Mouse (Mus musculus) bone marrow macrophage, adult 2 months (primary cell): ENCODE measurements at regions not wholly inside any gene's neighbourhood (a gene's known extent, or its start where the extent isn't known, plus 50 kb on each side); places are given as distances from the start of the nearest gene placed in this dataset.

Source experiments
- H3K27ac ChIP-seq: 2 replicates; pipeline ENCODE4 v1.5.1; 2012; ENCODE audit warnings: low read depth, low read length; ENCODE audit not compliant: insufficient read depth
- H3K4me1 ChIP-seq: 2 replicates; pipeline ENCODE4 v1.6.1; 2012; ENCODE audit warnings: low read length; ENCODE audit not compliant: control insufficient read depth, insufficient read depth
- H3K4me3 ChIP-seq: 2 replicates; pipeline ENCODE4 v1.5.1; 2012; ENCODE audit warnings: mild to moderate bottlenecking, low read length, moderate library complexity; ENCODE audit not compliant: insufficient read depth
- CTCF ChIP-seq: IDR thresholded peaks from 2 replicates; pipeline ENCODE4 v1.5.1; 2012; ENCODE audit warnings: low read depth, mild to moderate bottlenecking, low read length, moderate library complexity
- POLR2A ChIP-seq: IDR thresholded peaks from 2 replicates; pipeline ENCODE4 v1.6.1; 2012; ENCODE audit warnings: mild to moderate bottlenecking, low read depth, low read length, borderline replicate concordance

DNA sequence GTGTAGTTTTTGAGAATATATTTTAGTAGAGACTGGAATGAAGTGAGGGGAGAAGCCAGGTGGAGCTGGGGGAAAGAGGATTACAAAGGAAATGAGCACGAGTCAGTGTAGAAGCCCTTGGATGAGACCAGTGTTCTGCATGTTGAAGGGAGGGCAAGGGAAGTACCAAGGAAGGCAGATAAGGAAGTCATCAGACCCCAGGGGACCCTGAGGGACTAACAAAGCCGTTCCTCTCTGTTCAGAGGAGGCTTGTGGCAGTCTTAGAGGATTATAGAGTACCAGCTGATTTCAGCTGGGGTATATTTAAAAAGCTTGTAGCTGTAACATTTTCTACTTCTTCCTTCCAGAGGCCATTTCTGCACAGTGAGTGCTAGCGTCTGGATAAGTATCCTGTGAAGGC is 56.7 kb upstream of the Igsf9b start:
- no peak for TF ChIP-seq CTCF
- TF ChIP-seq POLR2A = no peak
- Histone ChIP-seq H3K4me1 (peaks cover 2% of the 10 kb centered on the region; the same call in 1 of the 2 replicates), H3K27ac (no peak overlapping the region), H3K4me3 (no peak overlapping the region)

DNA sequence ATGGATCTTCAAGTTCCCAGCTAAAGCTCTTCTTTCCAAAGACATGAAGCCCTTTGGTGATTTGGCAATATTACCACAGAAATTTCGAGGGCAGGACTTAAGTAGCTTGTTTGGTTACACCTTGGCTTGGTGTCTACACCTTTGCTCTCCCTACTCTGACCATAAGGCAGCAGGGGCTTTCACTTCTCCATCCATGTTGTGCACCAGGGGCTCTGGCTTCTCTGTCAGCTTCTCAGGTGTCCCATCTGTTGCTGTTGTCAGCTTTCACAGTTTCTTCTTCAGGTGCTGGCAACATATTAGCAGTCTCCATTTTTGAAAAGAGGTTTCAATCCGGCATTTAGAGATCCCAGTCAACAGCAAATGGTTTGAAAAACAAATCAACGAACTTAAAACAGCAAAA is 58.1 kb upstream of the Igsf9b start:
- Histone ChIP-seq H3K4me1 (peaks cover 2% of the 10 kb centered on the region; the same call in 1 of the 2 replicates), H3K27ac (no peak overlapping the region), H3K4me3 (no peak overlapping the region)
- TF ChIP-seq POLR2A = no peak
- no peak for TF ChIP-seq CTCF

DNA sequence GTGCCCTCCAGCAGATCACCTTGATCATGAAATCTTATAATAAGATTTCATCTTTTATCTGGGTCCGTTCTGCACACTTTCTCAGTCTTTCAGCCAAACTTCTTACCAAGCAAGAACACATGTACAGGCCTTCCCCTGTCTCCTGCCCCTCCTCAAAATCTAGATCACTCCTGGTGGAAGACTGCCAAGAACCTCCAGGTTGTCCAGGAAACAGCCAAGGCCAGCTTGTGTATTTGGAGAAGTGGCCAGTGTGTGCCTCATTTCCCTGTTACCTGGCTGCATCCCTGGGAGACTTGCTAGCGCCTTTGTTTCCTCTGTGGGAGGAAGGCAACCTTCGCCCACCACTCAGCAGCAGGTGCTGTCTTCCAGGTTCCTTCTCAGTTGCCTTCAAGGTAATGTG is 58.5 kb upstream of the Igsf9b start:
- Histone ChIP-seq H3K4me1 (peaks cover 2% of the 10 kb centered on the region; the same call in 1 of the 2 replicates), H3K27ac (no peak overlapping the region), H3K4me3 (no peak overlapping the region)
- TF ChIP-seq POLR2A = no peak
- TF ChIP-seq CTCF = no peak

DNA sequence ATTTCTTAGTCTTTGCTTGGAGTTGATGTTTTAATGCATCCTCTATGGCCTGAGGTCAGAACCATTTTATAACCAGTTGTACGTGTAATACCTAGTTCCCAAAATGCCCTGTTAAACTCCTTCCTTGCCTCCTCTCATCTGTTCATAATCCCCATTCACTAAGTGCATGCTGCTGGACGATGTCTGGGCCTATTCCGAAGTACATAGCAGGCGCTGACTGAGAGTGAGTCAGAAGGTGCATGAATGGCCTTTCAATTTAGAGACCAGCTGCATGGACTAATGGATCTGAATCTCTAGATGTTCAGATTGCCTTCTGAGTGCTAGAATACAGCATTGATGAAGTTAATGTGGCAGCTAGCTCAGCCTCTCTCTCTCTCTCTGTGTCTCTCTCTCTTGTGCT is 66.3 kb upstream of the Igsf9b start:
- no peak overlapping the region for H3K4me3 ChIP-seq
- H3K27ac ChIP-seq = no peak overlapping the region
- no peaks in the 10 kb centered on the region for H3K4me1 ChIP-seq
- no peak for TF ChIP-seq CTCF

DNA sequence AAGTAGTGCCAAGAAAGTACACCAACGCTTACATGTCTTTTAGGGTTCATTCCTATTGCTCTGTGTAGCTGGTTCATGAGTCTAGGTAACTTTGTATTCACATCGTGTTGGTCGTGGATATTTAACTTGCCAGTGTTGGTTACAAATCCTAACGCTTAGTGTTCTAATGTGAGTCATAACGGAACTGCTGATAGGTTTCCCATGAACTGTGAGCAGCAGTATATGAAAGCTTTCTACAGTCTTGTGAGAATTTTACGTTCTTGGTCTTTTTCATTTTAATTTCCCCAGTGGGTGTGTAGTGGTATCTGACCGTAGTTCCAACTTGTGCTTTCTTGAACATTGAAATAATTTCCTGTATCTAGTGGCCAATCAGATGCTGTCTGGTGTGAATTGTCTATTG is 71.5 kb upstream of the Igsf9b start:
- Histone ChIP-seq H3K4me3 (no peak overlapping the region), H3K4me1 (no peaks in the 10 kb centered on the region), H3K27ac (no peak overlapping the region)
- TF ChIP-seq POLR2A (no peak), CTCF (no peak)

DNA sequence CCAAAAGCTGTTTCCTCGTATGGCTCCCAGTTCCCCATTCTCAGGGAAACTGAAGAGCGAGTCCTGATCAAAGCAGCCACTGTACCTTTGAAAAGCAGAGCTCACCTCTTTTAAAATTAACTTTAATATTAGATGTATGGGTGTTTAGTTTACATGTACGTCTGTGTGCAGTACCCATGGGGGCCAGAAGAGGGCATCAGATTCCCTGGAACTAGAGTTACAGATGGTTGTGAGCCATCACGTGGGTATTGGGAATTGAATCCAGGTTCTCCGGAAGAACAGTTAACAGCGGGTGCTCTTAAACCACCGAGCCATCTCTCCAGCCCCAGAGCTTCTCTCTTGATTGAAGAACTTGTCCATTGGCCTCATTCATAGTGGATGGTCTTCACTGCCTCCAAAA is 66.0 kb upstream of the Jam3 start:
- H3K4me3 ChIP-seq = no peak overlapping the region
- TF ChIP-seq POLR2A (no peak), CTCF (0 out of 2 replicates have a peak, but pooled peaks have one; percentile 18)
- no peaks in the 10 kb centered on the region for H3K4me1 ChIP-seq
- no peak overlapping the region for H3K27ac ChIP-seq

DNA sequence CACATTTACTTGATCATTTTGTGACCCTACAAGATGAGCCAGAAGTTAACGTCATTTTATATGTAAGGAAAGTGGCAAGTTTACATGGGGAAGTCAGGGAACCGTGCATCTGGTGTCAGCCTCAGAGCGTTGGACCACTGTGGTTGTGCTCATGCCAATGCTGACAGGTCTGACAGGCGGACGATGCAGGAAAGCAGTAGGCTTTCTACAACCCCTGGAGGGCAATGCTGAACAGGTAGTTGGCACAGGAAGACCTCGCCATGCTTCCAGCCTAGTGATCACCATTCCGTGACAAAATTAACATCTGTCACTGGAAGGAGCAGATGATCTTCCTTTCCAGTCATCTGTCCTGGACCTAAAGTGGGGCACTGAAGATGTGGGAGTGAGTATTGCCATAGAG is 60.8 kb upstream of the Jam3 start:
- TF ChIP-seq CTCF (no peak), POLR2A (no peak)
- no peak overlapping the region for H3K4me3 ChIP-seq
- no peak overlapping the region for H3K27ac ChIP-seq
- H3K4me1 ChIP-seq = no peaks in the 10 kb centered on the region

DNA sequence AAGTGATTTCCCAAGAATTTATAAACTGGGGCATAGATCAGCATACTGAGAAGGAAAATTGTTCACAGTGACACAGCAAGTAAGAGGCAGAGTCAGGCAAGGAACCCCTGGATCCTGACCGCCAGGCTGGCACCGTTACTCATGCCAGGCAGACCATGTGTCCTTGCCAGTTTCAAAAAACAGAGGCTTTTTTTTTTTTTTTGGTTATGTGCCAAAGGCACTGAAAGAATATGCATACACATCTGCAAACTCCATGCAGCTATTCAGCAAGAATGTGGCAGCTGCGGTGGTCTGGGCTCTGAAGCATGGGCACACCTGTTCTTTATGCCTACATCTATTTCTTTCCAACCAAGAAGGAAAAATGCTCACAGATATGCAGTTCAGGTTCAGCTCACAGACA is 58.8 kb upstream of the Jam3 start:
- H3K4me3 ChIP-seq = no peak overlapping the region
- no peak for TF ChIP-seq CTCF
- TF ChIP-seq POLR2A = no peak
- no peaks in the 10 kb centered on the region for H3K4me1 ChIP-seq
- no peak overlapping the region for H3K27ac ChIP-seq

DNA sequence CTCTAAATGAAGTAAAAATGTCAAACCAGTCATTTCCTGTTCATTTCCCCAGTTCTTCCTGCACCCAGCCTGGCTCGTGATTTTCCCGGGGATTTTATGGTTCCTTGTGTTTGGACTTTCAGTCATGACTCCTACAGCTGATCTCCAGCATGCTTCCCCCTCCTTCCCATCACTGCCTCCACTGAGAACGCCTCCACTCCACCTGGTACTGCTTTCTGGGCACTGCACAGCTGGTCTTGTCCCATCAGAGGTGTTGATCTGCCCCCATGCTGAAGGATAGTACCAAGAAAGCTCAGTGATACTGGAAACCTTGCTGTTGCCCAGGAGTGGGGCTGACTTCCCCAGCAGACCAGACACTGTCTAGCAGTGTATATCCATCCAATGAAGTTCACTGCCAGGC is 53.6 kb upstream of the Jam3 start:
- no peak overlapping the region for H3K4me3 ChIP-seq
- no peak for TF ChIP-seq POLR2A
- TF ChIP-seq CTCF = no peak

More for the DNA sequence above, 53.6 kb upstream of the Jam3 start:
- Histone ChIP-seq H3K27ac (no peak overlapping the region), H3K4me1 (peaks cover 18% of the 10 kb centered on the region)
